Mouse (Mus musculus) cerebellum, adult 11 months (tissue): ENCODE results near the gene Grhl1.
"Not testable (repeated sequence)": the region's sequence is repeated elsewhere in the genome, so short reads cannot be mapped to it uniquely, and the experiment has no call there.

ENCODE experiments used
- DNase-seq: peaks from one replicate; pipeline ENCODE4 v3.0.0; 2022

Gene Grhl1

DNA sequence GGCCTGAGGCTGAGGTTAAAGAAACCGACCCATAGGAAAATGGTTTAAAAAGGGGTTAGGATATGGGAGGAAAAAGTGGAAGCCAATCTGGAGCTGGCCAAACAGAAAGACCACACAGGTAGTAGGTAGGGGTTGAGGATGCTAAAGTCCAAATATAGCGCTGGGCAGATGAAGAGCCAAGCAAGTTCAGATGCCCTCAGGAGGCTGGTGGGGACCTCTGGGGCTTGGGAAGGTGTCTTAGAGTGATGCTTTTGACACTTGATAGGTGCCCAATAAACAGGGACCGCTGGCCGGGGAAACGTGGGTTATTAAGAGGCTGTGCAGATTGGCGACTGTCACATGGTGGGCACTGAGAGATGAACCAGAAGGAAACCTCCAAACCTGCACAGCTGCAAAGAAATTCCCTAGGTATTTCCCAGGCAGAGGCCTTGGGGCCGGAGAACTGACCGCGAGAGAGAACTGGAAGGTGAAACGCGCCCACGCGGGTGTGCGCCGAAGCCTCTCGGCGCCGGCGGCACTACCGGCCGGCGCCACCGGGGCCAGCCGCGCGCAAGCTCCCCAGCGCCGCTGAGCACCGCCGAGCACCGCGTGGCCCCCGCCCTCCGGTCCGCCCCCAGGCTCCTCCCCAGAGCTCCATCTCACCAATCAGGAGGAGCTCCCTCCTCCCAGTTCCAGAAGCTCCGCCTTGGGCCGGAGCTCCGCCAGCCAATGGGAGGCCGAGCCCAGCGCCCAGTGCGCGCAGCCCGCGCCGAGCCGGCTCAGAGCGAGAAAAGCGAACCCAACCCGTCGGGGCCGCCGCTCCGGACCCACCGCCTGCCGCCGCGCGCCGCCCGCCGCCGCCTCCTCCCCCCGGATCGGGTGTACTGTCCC lies at the start of gene Grhl1:
Grhl1 (plus strand) TSS at position 761 of the 870 bp plus-strand sequence.
- DNase-seq = peak; percentile 90

DNA sequence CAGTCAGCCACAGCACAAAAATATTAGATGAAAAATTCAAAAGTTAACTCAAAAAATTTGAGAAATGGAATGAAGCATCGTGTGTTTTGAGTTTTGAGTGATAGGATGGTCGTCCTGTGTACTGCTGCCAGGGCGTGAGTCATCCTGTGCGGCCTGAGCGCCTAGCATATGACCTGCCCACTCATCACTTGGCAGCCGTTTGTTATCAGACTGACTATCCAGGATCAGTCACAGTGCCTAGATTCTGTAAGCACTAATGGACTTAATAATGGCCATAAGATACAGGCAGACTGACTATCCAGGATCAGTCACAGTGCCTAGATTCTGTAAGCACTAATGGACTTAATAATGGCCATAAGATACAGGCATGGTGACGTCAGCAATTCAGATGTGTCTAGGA lies 47.0 kb upstream of the Grhl1 start:
- not testable (repeated sequence) for DNase-seq

DNA sequence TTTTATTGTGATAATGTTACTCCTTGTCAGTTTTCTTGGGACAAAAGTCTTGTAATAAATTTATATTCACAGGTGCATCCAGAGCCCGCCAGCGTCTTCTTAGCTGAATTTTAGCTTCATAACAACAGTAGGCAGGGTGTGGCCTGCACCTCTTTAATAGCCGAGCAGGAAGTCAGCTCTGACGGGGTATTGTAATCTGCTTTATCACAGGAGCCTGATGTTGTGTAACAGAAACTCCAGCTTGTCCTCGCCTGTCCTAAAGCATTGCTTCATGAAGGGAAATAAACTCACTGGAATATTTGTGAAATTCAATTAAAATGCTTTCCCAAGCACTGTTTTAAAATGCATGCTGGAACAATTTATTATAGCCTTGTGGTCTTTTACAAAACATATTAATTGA lies 35.7 kb upstream of the Grhl1 start:
- no peak for DNase-seq

DNA sequence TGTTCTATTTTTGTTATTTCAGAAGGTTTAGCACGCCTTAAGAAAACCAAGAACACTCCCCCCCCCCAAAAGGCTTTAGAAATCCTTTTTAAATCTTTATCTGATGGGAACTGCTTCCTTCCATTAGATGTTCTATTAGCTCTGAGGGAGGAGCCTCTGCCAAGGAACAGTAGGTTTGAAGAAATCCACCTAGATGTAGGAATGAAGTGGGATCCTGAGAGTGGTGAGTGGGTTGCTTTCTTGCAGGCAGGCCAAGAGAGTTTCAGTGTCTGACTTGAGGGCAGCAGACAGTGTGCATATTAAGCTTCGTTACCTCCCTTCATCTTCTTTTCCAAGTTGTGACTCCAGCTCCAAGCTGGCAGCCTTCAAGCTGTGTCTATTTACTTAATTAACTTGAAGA lies 34.9 kb upstream of the Grhl1 start:
- no peak for DNase-seq

DNA sequence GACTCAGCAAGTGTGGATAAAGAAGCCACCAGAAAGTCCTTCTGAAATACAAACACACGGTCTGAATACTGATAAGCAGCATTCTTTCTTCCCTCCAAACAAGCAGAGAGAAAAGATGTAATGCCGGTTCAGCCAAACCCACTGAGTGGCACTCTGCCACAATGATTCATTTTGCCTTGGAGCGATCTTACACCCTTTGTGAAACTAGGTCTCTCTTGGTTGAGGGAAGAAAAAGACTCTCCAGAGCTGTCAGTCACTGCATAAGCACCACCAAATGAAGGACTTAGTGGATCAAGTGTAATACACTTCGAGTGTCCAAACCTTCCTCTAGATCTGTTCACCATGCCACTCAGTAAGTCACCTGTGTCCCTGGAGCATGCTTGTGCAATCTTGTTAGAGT lies 34.1 kb upstream of the Grhl1 start:
- peak; percentile 6 for DNase-seq

DNA sequence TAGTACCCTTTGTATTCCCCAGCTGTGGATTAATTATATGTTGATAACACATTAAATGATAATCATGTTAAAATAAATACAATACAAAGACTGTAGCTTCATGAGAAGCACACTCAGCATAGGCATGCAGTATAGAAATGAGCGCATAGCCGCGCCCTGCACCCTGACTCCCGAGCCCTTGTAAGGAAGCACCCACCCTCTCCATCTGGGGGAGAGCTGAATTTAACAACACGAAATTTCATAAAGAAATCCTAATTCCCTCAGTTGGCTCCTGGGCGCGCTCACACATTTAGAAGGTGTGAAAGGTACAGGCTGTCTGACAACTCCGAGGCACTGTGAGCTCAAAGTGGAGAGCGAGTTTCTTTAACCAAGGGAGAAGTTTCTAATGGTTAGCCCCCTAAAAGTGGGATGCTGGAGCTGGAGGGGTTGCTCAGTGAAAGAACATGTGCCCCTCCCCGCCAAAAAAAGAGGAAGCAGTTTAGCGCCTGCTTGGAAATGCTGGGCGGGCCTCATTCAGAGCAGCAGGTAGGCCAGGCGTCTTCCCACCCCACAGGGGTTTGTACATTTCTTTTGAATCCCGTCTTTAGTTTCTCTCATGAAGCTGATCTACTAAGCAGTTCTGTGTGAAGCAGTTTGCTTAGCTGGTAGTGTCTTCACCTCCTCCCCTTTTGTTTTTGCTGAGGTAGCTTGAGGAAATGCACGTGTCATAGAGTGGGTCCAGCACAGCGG lies 30.5 kb upstream of the Grhl1 start:
- no peak for DNase-seq

DNA sequence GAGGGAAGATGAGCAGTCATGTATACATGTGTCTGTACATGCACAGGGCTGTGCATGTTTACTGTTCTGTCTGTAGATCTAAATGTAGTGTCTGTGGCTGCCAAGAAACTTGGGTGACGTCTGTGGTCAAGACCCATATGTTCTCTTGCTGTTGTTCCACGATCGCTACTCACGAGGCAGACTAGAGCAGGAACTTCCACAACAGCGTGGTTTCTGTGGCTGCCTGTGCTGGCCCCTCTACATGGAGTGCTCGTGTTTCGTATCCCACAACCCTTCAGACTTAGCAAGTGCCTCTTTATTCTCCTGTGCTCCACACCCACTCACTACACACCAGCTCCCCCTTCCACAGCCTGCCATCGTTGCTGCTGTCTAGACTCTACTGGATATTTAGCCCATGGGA lies 24.4 kb upstream of the Grhl1 start:
- DNase-seq = no peak

DNA sequence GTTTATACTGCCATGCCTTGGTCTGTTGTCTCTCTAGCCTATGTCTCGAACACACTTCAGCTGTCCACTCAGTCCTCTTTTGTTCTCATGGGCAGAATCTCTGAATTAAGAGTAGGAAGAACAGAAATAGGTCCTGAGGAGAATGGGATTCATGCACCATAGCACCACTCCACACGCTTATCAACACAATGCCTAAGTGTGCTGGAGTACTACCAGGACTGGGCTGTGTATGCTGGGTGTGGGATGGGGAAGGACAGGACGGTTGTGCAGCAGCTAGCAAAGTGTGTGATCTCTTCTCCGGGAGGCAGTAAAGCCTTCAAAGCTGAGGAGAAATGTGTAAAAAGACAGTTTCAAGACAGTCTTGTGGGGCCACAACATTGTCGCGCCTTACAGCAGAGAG lies 23.2 kb upstream of the Grhl1 start:
- no peak for DNase-seq

DNA sequence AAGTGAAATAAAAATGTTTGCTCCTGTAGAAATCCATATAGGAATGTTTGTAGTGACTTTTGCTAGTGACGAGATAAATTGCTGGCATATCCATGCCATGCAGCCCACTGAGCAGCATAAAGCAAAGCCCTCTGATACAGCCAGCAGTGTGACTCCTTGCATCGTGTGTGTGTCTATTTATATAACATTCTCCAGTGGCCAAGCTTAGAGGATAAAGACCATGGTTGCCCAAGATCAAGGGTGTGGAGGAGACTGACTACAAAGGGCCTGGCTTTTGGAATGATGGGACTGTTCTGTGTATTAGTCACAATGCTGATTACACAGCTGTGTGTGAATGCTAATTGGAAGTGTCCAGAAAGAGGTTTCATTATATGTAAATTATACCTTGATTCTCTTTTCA lies 19.6 kb upstream of the Grhl1 start:
- DNase-seq = no peak

DNA sequence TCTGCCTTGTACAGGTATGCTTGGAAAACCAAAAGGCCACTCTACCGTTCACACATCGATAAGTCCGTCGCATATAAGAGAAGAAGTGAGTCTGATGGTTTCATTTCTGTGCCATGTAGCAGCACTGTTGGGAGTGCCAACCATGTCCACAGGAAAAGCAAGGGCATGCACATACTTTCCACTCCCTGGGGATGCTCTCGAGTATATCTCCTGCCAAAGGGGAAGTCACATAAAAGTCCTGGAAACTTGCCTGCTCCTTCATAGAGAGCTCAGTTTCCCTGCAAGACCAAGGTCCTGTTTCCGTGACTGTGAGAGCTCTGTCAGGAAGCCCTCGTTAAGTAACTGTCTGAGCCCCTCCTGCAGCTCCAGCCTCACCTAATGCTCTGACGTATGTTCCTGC lies 16.1 kb upstream of the Grhl1 start:
- no peak for DNase-seq

DNA sequence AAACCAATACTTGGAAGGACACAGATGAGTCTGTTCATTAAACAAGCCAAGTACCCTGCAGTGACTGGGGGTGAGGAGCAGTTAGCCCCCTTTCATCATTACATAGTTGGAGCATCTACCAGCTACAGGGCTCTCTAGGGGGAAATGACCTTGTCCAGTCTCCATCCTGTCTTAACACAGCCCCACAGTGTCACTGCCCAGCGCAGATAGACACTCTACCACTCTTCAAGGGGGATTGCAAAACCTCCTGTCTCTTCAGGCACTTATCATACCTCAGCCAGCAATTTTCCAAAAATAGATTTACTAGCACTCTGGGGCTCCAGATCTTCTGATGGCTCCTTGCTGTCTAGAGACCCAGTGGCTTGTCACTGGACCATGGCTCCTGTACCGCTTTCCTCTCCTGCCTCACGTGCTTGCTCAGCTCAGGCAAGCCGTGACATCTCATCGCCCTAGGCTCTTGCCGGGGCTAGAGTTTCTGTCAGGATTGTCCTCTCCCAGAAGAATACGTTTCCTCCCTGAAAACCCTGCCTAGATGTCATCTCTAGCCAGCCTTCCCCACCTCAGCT lies 8.6 kb upstream of the Grhl1 start:
- DNase-seq = no peak

DNA sequence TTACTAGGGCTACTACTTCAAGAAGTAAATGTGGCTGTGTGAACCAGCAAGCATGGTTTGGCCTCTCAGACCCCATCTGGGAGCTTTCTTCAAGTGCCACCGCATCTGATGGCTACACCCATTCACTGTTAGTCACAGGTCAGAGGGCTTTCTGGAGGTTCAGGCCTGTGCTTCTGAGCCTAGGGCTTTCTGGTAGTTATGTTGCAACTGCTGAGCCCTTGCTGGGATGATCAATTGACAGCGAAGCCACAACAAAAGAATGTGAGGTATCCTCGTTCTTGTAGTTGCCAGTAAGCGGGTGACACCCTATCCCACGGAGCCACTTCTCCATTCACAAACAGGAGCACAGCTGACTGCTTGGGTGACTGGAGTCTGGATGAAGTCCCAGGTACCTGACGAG lies 6.8 kb upstream of the Grhl1 start:
- no peak for DNase-seq

DNA sequence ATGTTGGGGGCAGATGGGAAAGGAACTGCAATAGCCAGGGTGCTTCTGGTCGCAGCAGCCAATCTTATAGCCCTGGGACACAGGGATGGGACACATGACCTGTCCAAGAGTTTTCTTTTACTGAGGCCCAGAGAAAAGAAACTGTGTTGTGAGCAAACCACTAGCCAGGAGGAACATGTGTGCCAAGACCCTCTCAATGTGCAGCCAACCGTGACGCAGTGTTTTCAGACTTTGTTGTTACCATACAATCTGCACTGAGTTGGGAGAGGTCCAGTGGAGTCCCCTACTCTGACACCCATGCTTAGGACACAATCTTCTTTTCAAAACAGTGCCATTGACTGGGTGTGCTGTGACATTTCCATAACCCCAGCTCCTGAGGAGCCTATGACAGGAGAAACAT lies 4.5 kb upstream of the Grhl1 start:
- no peak for DNase-seq

DNA sequence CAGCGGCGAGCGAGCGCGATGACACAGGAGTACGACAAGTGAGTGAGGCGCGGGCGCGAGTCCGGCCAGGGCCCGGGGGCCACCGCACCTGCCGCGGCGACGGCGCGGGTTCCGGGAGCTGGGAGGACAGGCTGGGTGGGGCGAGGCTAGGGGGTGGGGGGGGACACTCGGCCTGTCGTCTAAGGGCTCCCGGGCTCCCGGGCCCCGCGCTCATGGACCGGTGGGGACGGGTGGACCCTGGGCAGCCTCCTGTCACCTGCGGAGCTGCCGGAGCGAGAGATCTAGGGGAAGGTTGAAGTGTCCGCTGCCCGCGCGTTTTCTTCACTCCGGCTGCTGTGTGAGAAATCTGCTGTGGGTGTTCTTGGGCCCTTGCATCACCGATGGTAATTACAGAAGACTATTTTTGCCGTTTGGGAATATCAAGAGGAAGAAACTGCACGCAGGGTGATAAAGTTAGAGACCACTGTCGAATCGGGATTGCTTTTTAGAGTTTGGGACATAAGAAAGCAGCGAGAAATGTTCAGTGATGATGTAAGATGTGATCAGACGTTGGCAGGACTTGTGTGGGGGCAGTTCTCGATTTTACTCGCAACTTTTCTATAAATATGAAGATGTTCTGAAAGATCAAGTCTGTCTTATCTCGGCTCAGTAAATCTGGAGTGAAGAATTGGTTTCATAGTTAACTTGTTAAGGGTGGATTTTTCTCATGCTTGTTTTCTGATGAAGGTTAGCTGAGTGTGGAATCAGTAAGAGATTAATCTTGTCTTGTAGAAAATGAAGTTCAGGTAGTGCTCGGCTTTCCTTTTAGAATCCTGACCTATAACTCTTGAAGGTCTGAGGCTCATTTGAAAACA lies 565 bp downstream of the Grhl1 start:
- DNase-seq = no peak

DNA sequence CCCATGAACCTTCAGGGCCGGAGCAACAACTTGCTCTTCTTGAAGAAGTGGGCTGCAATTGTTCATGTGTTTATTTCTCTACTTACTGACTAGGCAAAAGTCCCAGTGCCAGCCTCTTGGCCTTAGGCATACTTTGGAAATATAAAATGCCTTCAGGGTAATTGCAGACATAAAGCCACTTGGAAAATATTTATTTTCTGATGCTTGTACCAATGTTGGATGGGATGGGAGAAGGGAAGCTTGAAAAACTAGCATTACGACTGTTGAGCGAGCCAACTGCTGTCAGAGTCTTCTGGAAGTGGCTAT lies 1.1 kb downstream of the Grhl1 start:
- DNase-seq = no peak

DNA sequence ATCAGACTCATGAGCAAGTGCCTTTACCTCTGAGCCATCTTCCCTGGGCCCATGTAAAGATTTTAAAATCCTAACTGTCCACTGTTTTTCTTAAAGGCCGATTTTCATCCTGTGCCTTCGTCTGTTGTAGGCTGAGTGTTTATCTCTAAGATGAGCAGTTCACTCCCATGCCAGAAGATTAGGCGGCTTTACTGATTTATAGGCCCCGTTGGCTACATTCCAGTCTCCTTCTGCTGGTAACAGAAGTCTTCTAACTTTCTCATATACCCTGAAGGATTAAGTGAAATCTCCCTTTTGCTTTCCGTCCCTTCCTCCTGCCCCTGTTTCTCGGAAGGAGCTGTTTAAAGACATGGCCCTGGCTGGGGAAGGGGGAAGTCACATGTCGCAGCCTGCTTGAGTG lies 2.8 kb downstream of the Grhl1 start:
- no peak for DNase-seq

DNA sequence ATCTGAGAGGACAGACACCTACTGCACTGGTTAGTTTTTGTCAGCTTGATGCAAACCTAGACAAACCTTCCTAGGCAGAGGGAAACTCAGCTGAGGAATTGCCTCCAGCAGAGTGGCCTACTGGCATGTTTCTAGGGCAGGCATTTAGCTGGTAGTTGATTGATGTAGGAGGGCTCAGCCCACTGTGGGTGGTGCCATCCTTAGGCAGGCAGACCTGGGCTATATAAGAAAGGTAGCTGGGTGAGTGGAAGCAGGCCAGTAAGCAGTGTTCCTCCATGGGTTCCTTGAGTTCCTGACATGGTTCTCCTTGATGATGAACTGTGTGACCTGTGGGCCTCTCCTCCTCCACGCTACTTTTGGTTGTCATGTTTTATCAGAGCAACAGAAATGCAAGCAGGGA lies 8.4 kb downstream of the Grhl1 start:
- DNase-seq = no peak

DNA sequence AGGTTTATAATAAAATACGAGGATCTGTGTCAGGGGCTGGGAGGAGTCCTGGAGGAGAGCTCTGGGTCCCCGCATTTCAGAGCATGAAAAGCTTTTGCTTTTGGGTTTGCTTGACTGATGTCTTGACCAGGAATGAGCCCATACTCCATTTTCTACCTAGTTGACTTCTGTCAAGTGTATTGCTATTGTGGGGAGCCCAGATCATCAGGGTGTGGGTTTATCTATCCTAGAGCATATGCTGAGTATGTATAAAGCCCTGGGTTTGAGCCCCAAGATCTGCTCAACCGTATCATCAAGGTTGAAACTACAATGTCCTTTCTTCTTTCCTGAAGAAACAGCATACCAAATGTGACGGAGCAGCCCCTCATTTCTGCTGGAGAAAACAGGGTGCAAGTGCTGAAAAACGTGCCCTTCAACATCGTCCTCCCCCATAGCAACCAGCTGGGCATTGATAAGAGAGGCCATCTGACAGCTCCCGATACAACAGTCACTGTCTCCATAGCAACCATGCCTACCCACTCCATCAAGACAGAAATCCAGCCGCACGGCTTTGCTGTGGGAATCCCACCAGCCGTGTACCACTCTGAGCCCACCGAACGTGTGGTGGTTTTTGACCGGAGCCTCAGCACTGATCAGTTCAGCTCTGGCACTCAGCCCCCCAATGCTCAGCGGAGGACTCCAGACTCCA lies 9.1 kb downstream of the Grhl1 start:
- no peak for DNase-seq

DNA sequence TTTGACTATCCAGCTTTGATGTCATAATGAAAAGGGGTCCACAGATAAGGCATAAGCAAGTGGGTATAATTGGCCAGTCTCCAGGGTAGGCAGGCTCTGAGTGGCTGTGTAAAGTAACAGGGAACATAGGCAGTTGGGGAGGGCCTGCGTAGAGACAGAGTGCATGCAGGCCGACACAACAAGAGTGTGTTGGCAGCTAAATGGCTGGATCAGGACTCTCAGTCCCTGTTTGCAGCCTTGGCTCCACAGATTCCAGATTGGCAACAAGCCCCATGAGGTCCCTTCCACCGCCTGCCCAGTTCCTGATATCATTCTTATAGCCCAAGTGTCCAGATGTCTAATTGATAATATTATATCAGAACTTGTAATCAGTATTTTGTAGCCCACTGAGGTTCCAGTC lies 11.6 kb downstream of the Grhl1 start:
- no peak for DNase-seq

DNA sequence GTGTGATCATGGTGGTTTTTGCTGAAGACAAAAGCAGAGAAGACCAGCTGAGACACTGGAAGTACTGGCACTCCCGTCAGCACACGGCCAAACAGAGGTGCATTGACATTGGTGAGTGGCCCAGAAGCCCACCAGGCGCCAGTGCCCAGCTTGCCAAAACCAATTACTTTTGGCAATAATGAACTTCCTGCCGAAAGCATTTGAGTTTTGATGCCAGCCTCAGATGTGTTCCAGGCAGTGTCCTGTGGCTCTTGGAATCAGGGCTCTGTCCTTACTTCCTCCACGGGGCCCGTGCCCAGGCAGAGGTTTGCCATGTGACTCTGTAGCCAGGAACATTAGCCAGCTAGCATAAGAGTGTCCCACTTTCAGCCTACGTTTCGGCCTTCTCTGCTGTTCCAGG lies 12.8 kb downstream of the Grhl1 start:
- DNase-seq = no peak

DNA sequence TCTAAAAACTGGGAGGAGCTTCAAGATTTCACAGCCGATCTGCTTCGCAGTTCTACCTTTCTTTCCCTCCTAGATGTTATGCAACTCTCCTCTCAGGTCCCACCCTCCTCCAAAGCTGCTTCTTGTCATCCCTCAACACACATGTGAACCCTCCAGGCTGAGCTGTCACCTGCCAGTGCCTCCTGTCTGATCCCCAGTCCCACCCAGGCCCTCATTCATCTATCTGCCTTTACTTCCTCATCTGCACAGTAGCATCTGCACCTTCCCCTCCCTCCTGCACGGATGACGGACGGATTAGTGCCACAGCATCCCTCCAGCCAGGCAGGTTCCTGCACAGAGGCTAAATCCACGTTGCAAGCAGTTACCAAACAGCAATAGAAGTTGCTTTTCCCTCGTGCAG lies 14.1 kb downstream of the Grhl1 start:
- DNase-seq = no peak

DNA sequence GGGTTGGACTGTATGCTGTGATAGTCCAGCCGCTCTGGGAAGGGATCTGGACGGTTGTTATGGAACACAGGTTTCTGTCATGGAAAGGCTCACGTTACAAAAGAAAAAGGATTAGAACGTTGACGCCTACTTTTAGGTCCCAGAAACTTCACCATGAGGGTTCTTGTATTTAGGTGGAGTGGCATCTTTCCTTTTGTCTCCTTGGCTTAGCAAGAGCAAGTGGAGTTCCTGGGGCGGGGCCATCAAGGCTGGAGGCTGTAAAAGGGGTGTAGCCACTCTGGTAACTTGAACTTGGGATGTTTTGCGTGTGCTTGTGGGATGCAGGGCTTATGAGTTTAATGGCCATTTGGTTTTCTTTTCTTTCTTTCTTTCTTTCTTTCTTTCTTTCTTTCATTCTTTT lies 18.3 kb downstream of the Grhl1 start:
- no peak for DNase-seq

DNA sequence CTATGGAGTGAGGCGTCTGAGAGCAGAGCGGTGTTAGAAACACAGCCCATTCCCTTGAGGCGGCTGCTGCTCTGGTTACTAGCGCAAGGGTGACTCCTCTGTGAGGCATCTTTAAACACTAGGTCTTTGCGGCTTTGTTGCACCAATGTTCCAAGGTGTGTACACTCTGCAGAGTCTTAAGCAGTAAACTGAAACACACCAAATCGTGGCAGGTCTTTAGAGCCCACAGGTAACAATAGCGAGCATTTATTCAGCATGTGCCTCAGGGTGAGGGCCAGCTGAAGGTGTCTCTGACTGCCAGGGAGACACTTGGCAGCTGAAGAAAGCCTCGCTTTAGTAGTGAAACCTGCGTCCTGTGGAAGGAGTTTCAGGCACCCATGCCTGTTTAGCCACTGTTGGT lies 20.0 kb downstream of the Grhl1 start:
- DNase-seq = no peak
